Mouse (Mus musculus): Measurements from ENCODE around the gene Cit. TPM values are rescaled to one million over a fixed set of nuclear protein-coding genes. Genes with fewer than 3 reads are reported as not detected.

Gene Cit
- polyA plus RNA-seq, 1 experiment from 2014 or later: 21.1 TPM

DNA sequence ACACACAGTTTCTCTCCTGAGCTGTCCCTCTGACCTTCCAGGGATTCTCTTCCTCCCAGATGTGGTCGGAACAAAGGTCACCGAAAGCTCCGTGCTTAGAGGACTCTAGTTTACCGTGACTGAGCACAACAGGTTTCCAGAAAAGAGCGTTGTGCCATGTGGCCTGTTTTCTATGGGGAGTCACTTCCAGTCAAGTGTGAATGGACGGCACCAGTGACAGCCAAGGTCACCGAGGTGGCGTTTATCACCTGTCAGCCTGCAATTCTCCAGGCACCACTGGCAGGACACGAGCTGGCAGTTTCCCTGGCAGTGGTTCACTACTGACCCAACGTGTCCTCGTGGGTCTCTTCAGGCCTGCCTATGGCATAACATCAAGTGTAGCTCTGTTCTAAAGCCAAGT lies 174.3 kb downstream of the Cit start:
- no peak overlapping the region for H3K4me3 ChIP-seq (replicated peaks)
- no peak overlapping the region for H3K4me2 ChIP-seq (replicated peaks)
- peaks cover 80% of the 10 kb centered on the region for H3K36me3 ChIP-seq
- no peak overlapping the region for H3K9ac ChIP-seq (replicated peaks)
- WGBS: 87% methylated on average over 11 of the region's 11 CpGs
- H3K27ac ChIP-seq: no peak overlapping the region
- peaks cover 18% of the 10 kb centered on the region for H3K4me1 ChIP-seq (replicated peaks)
- ATAC-seq: no peak
- no peaks in the 10 kb centered on the region for H3K27me3 ChIP-seq
- no peaks in the 10 kb centered on the region for H3K9me3 ChIP-seq

DNA sequence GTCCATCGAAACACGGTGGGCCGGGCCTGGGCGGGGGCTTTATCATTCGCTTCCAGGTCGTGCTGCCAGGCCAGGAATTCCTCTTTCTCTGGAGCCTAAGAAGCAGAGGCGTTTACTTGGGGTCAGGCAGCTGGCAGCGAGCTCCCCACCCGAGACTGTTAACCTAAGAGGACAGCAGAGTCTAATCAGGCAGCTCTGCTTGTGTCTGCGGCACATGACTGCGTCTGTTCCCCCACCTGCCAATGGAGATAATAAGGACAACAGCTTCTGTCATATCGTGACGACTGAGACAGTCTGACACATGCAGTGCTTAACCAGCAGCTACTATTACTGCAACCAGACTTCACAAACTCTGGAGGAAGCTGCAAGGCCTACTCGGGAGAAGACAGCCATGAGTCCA lies 176.5 kb downstream of the Cit start:
- Histone ChIP-seq H3K27me3 (no peaks in the 10 kb centered on the region), H3K36me3 (peaks cover 58% of the 10 kb centered on the region), H3K4me3 (replicated peaks) (no peak overlapping the region), H3K9me3 (no peaks in the 10 kb centered on the region), H3K4me1 (replicated peaks) (peaks cover 18% of the 10 kb centered on the region), H3K27ac (no peak overlapping the region), H3K4me2 (replicated peaks) (no peak overlapping the region), H3K9ac (replicated peaks) (no peak overlapping the region)
- ATAC-seq: no peak
- WGBS: 92% methylated on average over 14 of the region's 14 CpGs

GRCm38 (mm10) chr5:116022131-116022530 lies 177.1 kb downstream of the Cit start:
- no peak for ATAC-seq
- Histone ChIP-seq H3K9me3 (no peaks in the 10 kb centered on the region), H3K27ac (no peak overlapping the region), H3K4me1 (replicated peaks) (peaks cover 18% of the 10 kb centered on the region), H3K27me3 (no peaks in the 10 kb centered on the region), H3K9ac (replicated peaks) (no peak overlapping the region), H3K4me2 (replicated peaks) (0 out of 2 replicates have a peak overlapping the region, but pooled peaks have one; percentile 97), H3K4me3 (replicated peaks) (no peak overlapping the region), H3K36me3 (peaks cover 52% of the 10 kb centered on the region)
- WGBS: 96% methylated on average over 12 of the region's 12 CpGs

GRCm38 (mm10) chr5:116022658-116023200 lies 177.7 kb downstream of the Cit start:
- Histone ChIP-seq H3K36me3 (peaks cover 46% of the 10 kb centered on the region), H3K4me3 (replicated peaks) (peak overlapping the region; percentile 93), H3K27me3 (no peaks in the 10 kb centered on the region), H3K4me1 (replicated peaks) (peaks cover 18% of the 10 kb centered on the region), H3K9me3 (no peaks in the 10 kb centered on the region), H3K27ac (no peak overlapping the region), H3K4me2 (replicated peaks) (peak overlapping the region; percentile 97), H3K9ac (replicated peaks) (peak overlapping the region; percentile 89; the same call in 1 of the 2 replicates)
- WGBS: 89% methylated on average over 7 of the region's 7 CpGs
- ATAC-seq: no peak

DNA sequence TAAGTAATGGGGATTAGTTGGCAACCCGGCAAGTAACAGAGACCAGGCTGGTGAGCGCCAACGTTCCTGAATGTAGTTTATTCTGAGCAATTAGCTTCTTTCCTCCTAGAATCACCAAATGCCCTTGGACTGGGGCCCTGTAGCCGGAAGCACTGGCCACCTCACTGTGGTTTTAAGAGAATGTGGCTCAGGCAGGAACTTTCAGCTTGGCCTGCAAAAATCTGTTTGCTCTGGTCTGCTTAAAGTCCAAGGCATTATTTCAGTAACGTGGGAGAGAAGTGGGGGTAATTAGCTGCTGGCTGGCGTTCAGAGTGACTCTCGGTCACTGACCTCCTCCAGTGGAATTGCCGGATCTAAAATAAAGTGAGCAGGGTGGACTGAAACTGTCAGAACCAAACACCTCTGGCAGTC lies 178.2 kb downstream of the Cit start:
- H3K27ac ChIP-seq: no peak overlapping the region

DNA sequence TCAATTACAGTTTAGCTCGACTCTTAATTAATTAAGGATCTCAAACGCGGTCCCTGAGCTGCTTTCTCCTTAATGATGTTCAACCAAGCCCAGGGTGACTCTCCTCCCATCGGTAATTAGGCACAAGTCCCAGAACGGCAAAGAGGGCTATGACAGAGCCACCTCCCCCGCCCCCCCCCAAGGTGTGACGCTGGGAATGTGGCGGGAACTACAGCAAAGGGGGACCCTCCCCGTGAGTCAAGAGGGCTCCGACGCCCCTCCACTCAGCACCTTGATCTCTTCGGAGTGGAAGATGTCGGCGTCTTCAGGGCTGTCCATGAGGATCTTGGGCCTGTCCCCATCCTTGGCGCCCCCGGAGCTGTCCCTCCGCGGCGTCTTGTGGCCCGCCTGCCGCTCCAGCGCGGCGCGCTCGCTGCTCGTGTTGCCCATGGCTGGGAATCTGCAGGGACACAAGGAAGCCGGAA lies 178.8 kb downstream of the Cit start:
- H3K9ac ChIP-seq (replicated peaks): peak overlapping the region; percentile 89
- peaks cover 18% of the 10 kb centered on the region for H3K4me1 ChIP-seq (replicated peaks)
- 0 out of 2 replicates have a peak, but pooled peaks cover 2% of the 10 kb centered on the region for H3K27me3 ChIP-seq
- ATAC-seq: peak; percentile 87
- H3K9me3 ChIP-seq: no peaks in the 10 kb centered on the region
- under 1% methylated on average over 24 of the region's 28 CpGs for WGBS
- H3K4me2 ChIP-seq (replicated peaks): peak overlapping the region; percentile 97
- peak overlapping the region; percentile 93 for H3K4me3 ChIP-seq (replicated peaks)
- peak overlapping the region; percentile 67; the same call in 1 of the 2 replicates for H3K27ac ChIP-seq
- peaks cover 35% of the 10 kb centered on the region for H3K36me3 ChIP-seq

More for the DNA sequence above, 178.2 kb downstream of the Cit start:
- peak overlapping the region; percentile 89 for H3K9ac ChIP-seq (replicated peaks)
- no peaks in the 10 kb centered on the region for H3K27me3 ChIP-seq
- peaks cover 41% of the 10 kb centered on the region for H3K36me3 ChIP-seq
- ATAC-seq: no peak
- peaks cover 18% of the 10 kb centered on the region for H3K4me1 ChIP-seq (replicated peaks)
- 33% methylated on average over 8 of the region's 8 CpGs for WGBS
- peak overlapping the region; percentile 97 for H3K4me2 ChIP-seq (replicated peaks)
- H3K4me3 ChIP-seq (replicated peaks): peak overlapping the region; percentile 93
- no peaks in the 10 kb centered on the region for H3K9me3 ChIP-seq

GRCm38 (mm10) chr5:116024327-116024739 lies 179.3 kb downstream of the Cit start, which contains the start of gene Prkab1:
Gene Prkab1 (minus strand): TSS chr5:116024508.
- H3K4me2 ChIP-seq (replicated peaks): peak within 1 kb of the TSS; percentile 97
- H3K9ac ChIP-seq (replicated peaks): peak within 1 kb of the TSS; percentile 89
- no peaks in the 10 kb centered on the region for H3K9me3 ChIP-seq
- H3K4me3 ChIP-seq (replicated peaks): peak within 1 kb of the TSS; percentile 93
- peaks cover 30% of the 10 kb centered on the region for H3K36me3 ChIP-seq
- peak within 1 kb of the TSS; percentile 67; the same call in 1 of the 2 replicates for H3K27ac ChIP-seq
- under 1% methylated on average over 46 of the region's 46 CpGs for WGBS
- peaks cover 18% of the 10 kb centered on the region for H3K4me1 ChIP-seq (replicated peaks)
- 0 out of 2 replicates have a peak, but pooled peaks cover 7% of the 10 kb centered on the region for H3K27me3 ChIP-seq
- peak; percentile 99 for ATAC-seq

- Histone ChIP-seq H3K4me3 (replicated peaks) (no peak overlapping the region), H3K4me2 (replicated peaks) (no peak overlapping the region), H3K9ac (replicated peaks) (no peak overlapping the region), H3K36me3 (peaks cover 13% of the 10 kb centered on the region), H3K4me1 (replicated peaks) (peaks cover 24% of the 10 kb centered on the region), H3K27me3 (peaks cover 18% of the 10 kb centered on the region), H3K9me3 (no peaks in the 10 kb centered on the region), H3K27ac (no peak overlapping the region)
- ATAC-seq: no peak
- 92% methylated on average over 5 of the region's 5 CpGs for WGBS
Measured at GRCm38 (mm10) chr5:116026107-116026506, 181.0 kb downstream of the Cit start.

- no peak overlapping the region for H3K4me3 ChIP-seq (replicated peaks)
Measured at GRCm38 (mm10) chr5:116026561-116026960, 181.5 kb downstream of the Cit start.

GRCm38 (mm10) chr5:116029071-116029470 lies 184.0 kb downstream of the Cit start:
- no peaks in the 10 kb centered on the region for H3K9me3 ChIP-seq
- H3K4me1 ChIP-seq (replicated peaks): peaks cover 6% of the 10 kb centered on the region
- ATAC-seq: no peak
- no peak overlapping the region for H3K4me3 ChIP-seq (replicated peaks)
- peaks cover 18% of the 10 kb centered on the region for H3K27me3 ChIP-seq
- WGBS: 79% methylated on average over 7 of the region's 7 CpGs
- no peak overlapping the region for H3K4me2 ChIP-seq (replicated peaks)
- H3K9ac ChIP-seq (replicated peaks): no peak overlapping the region
- no peak overlapping the region for H3K27ac ChIP-seq
- no peaks in the 10 kb centered on the region for H3K36me3 ChIP-seq

More at GRCm38 (mm10) chr5:116026561-116026960, 181.5 kb downstream of the Cit start:
- Histone ChIP-seq H3K4me2 (replicated peaks) (no peak overlapping the region), H3K27me3 (peaks cover 18% of the 10 kb centered on the region), H3K27ac (no peak overlapping the region), H3K36me3 (peaks cover 8% of the 10 kb centered on the region), H3K9ac (replicated peaks) (no peak overlapping the region), H3K9me3 (no peaks in the 10 kb centered on the region), H3K4me1 (replicated peaks) (peaks cover 24% of the 10 kb centered on the region)
- no peak for ATAC-seq
- WGBS: 90% methylated on average over 14 of the region's 14 CpGs

DNA sequence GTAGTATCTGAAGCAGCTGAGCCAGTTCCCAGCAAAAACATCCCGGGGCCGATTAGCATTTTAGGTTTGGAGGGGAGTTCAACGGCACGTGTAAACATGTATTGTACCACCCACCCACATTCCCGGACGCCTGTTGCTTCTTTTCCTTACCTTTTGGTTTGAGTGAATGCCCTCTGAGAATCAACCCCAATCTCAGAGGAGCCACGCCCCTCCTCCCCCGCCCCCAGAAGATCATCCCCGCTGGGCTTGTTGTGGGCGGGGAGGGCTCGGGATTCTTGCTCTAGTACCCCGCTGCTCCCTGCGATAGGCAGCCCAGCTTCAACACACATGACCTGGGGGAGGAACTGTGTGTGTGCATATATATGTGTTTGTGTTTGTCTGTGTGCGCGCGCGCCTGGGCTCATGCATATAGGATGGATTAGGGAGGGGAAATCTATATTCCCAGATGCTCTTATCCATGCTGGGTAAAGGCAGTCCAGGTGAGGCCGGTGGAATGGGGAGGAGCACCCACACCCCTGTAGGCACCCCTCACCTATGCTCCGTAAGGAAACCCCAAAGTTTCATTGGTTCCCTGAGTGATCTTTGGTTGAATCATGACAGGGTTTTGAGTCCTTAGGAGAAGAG lies 185.6 kb downstream of the Cit start:
- Histone ChIP-seq H3K27ac (no peak overlapping the region), H3K36me3 (no peaks in the 10 kb centered on the region), H3K9me3 (no peaks in the 10 kb centered on the region), H3K4me1 (replicated peaks) (peaks cover 6% of the 10 kb centered on the region), H3K4me3 (replicated peaks) (peak overlapping the region; percentile 19; the same call in 1 of the 2 replicates), H3K9ac (replicated peaks) (0 out of 2 replicates have a peak overlapping the region, but pooled peaks have one; percentile 28), H3K4me2 (replicated peaks) (peak overlapping the region; percentile 44), H3K27me3 (peaks cover 18% of the 10 kb centered on the region)
- 5% methylated on average over 19 of the region's 19 CpGs for WGBS
- peak; percentile 62; the same call in 1 of the 2 replicates for ATAC-seq

DNA sequence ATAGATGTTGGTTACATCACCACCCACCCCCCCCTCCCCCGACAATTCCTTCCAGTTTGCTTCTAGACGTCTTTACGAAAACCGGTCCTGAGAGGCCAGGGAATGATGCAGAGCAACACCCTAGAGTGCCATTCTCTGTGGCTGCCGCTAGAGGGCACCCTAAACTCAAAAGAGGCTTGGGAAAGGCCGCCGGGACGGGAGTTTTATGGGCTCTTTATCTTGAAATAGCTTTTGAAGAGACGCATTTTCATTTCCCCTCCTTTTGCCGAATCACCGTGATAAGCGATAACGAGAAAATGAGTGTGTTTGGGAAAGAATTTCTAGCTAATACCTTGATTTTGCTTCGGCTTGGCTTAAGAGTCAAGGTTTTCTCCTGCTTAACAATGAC lies 186.1 kb downstream of the Cit start:
- H3K9me3 ChIP-seq: no peaks in the 10 kb centered on the region
- ATAC-seq: 0 out of 2 replicates have a peak, but pooled peaks have one; percentile 27
- WGBS: 3% methylated on average over 14 of the region's 14 CpGs
- peaks cover 6% of the 10 kb centered on the region for H3K4me1 ChIP-seq (replicated peaks)
- no peak overlapping the region for H3K4me3 ChIP-seq (replicated peaks)
- no peaks in the 10 kb centered on the region for H3K36me3 ChIP-seq
- H3K27me3 ChIP-seq: peaks cover 18% of the 10 kb centered on the region
- no peak overlapping the region for H3K27ac ChIP-seq
- no peak overlapping the region for H3K9ac ChIP-seq (replicated peaks)
- peak overlapping the region; percentile 44 for H3K4me2 ChIP-seq (replicated peaks)

Data from midbrain, embryonic 13.5 days (tissue).